Mouse (Mus musculus): ENCODE measurements around the gene Iapp.

GRCm38 (mm10) chr6:142289413-142290118 is 8.7 kb upstream of the Iapp start:
- TF ChIP-seq POLR2A (IDR thresholded peaks at IDR 0.05; ENCODE audit: borderline replicate concordance, extremely low read depth, low read depth, low read length) (no peak), CTCF (IDR thresholded peaks at IDR 0.05; ENCODE audit: insufficient read depth, low read length) (no peak)

All from lung, adult 2 months (tissue).